Mouse (Mus musculus) CD8-positive naive resting alpha-beta T cell, adult 57 days (primary cell): ENCODE data around the gene Il21. TPM values are rescaled to one million over a fixed set of nuclear protein-coding genes. Genes with fewer than 3 reads are reported as not detected.

ENCODE experiments used
- total RNA-seq: library from RNA; stranded (reverse); gene quantifications from one replicate; pipeline ENCODE4 v1.2.4, GENCODE M21; 2023

The Il21 gene
- not detected for total RNA-seq

DNA sequence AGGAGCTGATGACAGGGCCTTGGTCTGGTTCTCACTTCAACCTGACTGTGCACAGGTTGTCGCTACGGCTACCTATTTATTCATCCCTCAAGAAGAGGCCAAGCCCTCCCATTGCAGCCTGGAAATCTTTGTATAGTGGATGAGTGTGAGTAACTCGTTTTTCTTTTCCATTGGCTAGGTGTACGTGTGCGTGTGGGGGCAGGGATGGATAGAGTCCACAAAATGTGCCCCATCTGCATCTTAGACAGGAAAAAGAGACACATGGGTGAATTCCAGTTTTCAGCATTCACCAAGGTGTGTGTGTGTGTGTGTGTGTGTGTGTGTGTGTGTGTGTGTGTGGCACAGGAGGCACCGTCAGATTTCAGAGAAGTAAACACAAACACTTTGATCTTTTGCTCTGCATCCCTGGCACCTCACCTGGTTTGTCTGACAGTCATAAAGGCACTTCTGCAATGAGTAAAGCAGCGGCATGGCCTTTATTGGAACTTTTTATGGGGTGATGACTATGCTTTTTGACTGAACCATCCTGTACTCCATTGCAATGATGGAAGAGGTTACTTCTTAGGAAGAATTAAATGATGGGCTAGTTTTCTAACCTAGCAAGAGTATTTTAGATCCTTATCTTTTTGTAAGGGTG lies at the start of gene Il21:
Gene Il21 (minus strand): TSS at position 51 of the 637 bp plus-strand sequence.

Other genes with a start within 250 kb of the Il21 start
- gene Adad1, start 169.1 kb downstream of the Il21 start, total RNA-seq: not detected
- not detected for gene Il2, start 106.7 kb downstream of the Il21 start, total RNA-seq
- gene Bbs12, start 79.9 kb upstream of the Il21 start, total RNA-seq: 2.7 TPM
- gene Cetn4, start 80.1 kb upstream of the Il21 start, total RNA-seq: not detected
- gene Fgf2, start 115.7 kb upstream of the Il21 start, total RNA-seq: not detected
- 75.7 TPM for gene Spata5, start 187.3 kb upstream of the Il21 start, total RNA-seq
- 23.0 TPM for gene Nudt6, start 187.6 kb upstream of the Il21 start, total RNA-seq